Mouse (Mus musculus) cerebellum, postnatal 25 days (tissue): ENCODE data around the gene Gm49342.
"Not testable (repeated sequence)": the region's sequence is repeated elsewhere in the genome, so short reads cannot be mapped to it uniquely, and the experiment has no call there.

Experiments
- DNase-seq, 2 experiments: peaks; one replicate each; pipeline ENCODE4 v3.0.0; 2021; ENCODE audit warnings: mixed read lengths in 2 of 2

The Gm49342 gene

GRCm38 (mm10) chr14:50943932-50944667 lies at the start of gene Gm49342:
Gm49342 (plus strand) TSS chr14:50944517.
- peak; percentile 93 to 95 for DNase-seq

GRCm38 (mm10) chr14:50895407-50895806 lies 48.9 kb upstream of the Gm49342 start:
- peak; percentile 9 to 17 for DNase-seq

GRCm38 (mm10) chr14:50895985-50896746 lies 48.2 kb upstream of the Gm49342 start:
- peak; percentile 75 to 83 for DNase-seq

DNA sequence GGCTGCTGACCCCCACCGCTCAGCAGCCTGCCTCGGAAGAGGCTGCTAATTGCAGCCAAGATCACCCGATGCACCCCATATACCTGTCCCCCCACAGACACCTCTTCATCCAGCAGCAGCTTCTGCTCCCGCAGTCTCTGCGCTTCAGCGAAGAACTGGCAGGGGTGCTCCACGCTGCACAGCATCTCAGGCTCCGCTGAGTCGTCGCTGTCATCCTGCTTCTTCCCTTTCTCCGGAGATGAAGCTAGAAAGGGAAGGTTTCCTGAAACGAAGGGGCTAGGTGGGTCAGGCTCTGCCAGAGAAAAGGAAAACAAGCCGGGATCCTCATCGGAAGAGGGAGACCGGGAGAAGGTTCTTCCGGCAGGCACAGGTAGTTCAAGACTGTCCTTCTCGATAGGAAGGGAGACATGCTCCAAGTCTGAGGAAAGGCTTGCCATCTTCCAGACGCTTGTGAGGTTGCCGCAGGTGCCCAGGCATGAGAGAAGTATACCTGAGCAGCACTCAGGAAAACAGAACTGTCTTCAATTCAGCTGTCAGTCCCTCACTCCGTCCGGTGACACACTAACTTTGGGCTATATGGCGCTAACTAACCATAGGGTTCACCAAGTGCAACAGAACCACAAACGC lies 47.5 kb upstream of the Gm49342 start:
- peak; percentile 73 to 80 for DNase-seq

DNA sequence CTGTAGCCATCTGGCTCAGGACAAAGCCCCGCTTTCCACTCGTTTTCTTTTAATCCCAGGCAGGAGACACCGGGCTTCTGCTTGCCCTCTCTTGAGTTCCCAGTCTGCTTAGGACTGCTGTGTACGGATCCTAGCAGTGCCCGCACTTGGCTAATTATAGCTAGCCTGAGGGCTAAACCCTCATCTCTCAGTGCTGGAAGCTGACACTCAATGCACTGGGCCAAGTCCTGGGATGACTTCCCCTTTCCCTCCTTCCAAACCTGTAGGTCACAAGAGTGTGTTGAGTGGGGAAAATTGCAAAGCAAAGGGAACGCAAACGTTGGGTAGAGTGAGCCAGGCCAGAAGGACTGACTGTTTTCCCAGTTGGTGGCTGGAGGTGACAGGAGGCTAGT lies 46.9 kb upstream of the Gm49342 start, which contains the start of gene Klhl33:
Klhl33 (minus strand) TSS at position 134 of the 392 bp plus-strand sequence.
- peak; percentile 57 to 64 for DNase-seq

- DNase-seq, result not testable (repeated sequence)
These were observed 46.3 kb upstream of the Gm49342 start for GRCm38 (mm10) chr14:50897992-50898391.

DNA sequence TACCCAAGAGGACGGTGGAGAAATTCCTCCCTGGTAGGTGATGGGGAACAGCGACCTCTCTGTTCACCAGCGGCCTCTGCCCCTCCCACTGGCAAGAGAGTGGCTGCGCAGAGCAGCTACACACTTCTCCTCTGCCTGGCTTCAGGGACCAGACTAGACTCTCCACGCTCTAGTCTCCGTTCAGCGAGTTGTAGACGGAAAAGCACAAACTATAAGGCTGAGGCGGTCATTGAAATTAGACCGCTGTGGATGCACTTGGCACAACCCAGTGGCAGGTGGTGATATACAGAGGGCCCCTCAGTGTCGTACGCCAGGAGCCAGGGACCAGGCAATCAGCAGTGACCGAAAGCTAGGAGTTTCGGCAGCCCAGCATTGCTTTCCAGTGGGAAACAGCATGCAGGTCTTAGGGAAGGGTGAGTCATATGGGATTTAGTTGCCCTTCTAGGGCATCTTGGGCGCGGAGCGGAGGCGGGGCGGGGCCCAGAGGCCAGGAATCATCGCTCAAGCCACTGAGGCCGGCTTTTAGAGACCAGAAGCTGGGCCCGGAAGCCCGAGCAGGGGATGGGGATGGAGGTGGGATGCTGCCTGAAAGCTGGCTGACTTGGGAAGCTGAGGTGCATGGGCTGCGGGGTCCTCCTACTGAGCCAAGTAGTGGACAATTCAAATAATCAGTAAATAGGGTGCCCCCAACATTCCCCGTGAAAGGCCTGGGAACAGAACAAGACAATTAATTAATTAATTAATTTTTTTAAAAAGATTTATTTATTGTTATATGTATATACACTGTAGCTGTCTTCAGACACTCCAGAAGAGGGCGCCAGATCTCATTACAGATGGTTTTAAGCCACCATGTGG lies 40.1 kb upstream of the Gm49342 start:
- DNase-seq, result peak; percentile 69 to 81

DNA sequence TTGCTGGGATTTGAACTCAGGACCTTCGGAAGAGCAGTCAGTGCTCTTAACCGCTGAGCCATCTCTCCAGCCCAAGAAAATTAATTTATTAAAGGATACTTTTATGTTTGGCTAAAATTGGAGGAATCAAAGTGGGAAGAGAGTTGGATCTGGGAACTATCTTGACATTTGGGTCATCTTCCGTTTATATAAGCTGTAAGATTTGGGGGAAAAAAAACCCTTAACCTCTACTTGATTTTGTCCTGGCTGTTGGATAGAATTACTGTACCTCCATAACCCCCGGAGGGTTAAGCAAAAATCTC lies 39.5 kb upstream of the Gm49342 start:
- DNase-seq, result no peak

DNA sequence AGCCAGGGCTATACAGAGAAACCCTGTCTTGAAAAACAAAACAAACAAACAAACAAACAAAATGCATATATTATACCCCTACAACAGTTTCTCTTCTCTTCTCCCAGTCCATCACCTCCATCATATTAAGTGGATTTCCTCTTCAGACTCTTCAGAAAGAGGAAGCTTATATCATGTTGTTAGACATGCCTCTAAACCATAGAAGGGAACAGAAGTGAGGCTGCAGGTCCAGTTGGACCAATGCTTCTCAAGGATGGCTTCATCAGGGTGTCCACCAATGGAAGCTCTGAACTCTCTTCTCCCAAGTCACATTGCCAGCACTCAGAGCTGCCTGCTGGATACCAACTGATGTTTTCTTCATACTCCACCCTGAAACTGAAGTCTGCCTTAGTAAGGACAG lies 39.0 kb upstream of the Gm49342 start:
- DNase-seq, result not testable (repeated sequence)

DNA sequence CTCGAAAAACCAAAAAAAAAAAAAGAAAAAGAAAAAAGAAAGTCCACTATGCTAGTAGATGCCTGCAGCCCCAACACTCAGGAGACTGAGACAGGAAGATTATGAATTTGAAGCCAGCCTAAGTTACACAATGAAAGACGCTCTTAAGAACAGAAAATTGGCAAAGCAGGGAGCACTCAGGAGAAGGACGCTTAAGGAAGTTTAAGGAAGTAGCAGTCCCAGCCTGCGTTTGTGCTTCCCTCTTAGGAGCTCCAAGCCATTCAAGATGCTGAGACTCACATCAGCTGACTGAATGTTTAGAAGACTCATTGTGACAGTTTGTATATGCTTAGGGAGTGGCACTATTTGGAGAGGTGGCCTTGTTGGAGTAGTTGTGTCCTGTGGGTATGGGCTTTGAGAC lies 36.2 kb upstream of the Gm49342 start:
- DNase-seq, result no peak

GRCm38 (mm10) chr14:50911356-50911755 lies 33.0 kb upstream of the Gm49342 start:
- DNase-seq, result no peak

DNA sequence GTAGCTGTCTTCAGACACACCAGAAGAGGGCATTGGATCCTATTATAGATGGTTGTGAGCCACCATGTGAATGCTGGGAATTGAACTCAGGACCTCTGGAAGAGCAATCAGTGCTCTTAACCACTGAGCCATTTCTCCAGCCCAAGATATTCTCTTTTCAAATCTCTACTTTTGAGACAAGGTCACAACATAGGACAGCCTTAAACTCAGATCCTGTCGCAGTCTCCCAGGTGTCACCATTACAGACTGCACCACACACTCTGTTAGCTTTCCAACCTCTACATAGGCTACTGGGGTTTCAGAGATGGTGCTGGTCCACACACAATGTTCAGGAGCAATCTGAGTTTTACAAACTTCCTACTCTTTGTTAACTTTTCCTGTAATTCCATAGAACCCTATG lies 20.9 kb upstream of the Gm49342 start:
- DNase-seq, result not testable (repeated sequence)

DNA sequence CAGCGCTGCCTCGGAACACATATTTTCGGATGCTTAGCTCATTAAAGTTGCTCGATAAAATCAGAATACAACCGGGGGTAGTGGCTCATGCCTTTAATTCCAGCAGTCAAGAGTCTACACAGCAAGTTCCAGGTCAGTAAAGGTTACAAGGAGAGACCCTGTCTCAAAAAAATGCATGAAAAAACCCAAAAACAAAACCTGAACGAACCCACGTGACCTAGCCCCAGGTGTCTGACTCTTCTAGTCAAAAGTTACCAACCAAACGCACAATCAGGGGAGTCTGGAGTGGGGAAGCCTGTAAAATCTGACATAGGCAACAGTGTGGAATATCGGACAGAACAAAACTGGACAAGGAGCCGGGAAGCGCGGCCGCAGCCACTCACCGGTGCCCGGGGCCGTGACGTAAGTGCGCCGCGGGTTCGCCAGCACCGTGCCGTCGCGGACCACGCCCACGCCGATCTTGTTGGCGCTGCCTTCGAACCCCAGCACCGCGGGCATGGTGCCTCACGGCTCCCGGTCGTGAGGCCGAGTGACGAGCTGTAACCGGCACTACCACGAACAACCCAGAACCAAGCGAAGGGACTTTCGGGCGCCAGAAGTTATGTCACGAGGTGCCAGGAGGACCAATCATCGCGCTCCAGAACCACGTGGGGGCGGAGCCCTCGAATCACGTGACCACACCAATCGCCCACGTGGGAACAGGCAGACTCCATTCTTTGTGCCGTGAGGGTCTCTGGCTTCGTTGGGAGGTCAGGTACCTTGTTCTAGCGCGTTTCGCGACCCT lies 19.8 kb upstream of the Gm49342 start, which contains the start of the genes Osgep and Apex1:
Osgep (minus strand) TSS at position 613 of the 784 bp plus-strand sequence.
Apex1 (plus strand) TSS at position 688 of the 784 bp plus-strand sequence.
- peak; percentile 97 for DNase-seq

- no peak for DNase-seq
These were observed 19.0 kb upstream of the Gm49342 start for GRCm38 (mm10) chr14:50925111-50925920.

DNA sequence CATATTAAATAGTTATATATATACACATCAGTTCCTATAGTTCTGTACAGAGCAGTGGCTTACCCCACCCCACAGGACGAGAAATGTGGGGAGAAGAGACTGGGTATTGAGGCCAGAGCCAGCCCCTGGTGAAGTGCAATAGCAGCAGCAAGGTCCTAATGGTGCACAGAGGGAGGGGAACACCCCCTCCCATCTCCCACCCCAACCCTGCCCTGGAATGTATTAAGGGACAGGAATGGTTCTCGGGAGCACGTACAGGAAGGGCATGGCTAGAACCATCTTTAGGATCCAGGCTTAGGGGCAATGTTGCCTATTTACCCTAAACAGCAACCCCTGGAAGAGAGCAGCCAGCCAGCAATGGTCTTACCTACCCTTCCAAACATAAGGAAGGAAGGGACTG lies 17.0 kb upstream of the Gm49342 start:
- DNase-seq, result no peak

DNA sequence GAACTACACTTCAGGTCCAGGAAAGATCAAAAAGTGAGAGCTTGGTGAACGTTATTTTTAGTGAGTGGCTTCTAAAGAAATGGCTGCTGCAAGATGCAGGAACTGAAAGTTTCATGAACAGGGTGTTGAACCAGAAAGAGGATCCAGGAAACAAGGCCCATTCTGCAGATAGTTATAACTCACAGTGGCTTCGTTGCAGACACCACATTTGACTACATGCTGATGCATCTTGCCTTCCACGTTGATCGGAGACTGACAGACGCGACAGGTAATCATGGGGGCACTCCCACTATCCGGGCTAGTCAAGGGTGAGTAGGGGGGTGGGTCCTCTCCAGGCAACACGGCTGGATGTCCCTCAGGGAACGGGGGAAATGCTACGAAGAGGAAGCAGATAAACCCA lies 14.4 kb upstream of the Gm49342 start:
- no peak for DNase-seq

- peak in 1 of 2 experiments; percentile 85 for DNase-seq
These were observed 14.0 kb upstream of the Gm49342 start for GRCm38 (mm10) chr14:50930377-50930753.

DNA sequence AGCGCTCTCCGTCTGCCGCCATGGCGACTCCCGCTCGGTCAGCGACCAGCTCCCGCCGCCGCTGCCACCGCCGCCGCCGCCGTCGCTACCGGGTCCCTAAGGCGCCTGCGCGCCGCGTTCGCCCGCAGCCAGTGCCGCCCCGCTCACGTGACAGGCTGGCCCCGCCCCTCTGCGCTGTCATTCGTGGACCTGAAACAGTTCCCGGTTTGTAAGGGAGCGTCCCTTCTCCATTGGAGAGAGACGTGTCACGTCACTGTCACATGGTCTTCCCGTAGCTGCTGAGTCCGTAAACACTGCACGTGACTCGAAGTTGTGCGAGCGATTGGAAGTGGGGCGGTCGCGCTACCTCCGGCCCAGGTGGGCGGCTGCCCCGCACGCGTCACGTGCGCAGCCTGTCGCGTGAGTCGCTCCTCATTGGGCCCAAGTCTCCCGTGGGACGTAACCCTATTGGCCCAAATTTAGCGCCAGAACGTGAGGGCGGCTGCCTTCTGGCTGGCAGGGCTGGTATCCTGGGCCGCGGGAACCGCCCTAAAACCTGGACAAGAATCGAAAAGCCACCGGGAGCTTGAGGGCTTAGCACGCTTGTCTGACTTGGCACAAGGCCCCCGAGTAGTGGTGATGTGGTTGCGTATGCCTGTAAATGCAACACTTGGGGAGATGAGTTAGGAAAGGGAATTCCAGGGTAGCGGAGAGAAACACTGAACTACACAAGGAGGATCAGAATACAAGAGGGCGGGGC lies 13.4 kb upstream of the Gm49342 start, which contains the start of the genes Pip4p1 and Pnp:
Pip4p1 (minus strand) TSS at position 103 of the 739 bp plus-strand sequence.
Pnp (plus strand) TSS at position 329 of the 739 bp plus-strand sequence.
- peak; percentile 99 to 100 for DNase-seq

- DNase-seq, result no peak
These were observed 12.8 kb upstream of the Gm49342 start for GRCm38 (mm10) chr14:50931493-50932020.

DNA sequence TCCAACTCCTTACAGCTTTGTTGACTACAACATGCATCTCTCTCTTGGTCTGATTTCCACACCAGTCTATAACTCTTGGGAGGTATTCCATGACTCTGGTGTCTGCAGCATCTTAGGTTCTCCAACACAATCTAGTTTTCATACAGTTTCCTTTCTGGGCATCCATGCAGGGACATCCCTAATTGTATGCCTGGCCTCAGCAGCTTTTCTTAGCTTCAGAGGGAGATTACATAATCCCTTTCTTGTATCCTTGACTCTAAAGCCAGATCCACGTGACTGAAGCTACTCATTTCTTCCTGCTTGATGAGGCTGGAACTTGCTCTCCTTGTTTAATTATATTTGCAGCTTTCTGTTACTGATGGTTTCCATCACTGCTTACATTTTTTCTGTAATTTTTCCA lies 7.7 kb upstream of the Gm49342 start:
- DNase-seq, result no peak
